Mouse (Mus musculus) forebrain, embryonic 10.5 days (tissue): ENCODE measurements around the gene Vash2. TPM values are rescaled to one million over a fixed set of nuclear protein-coding genes. Genes with fewer than 3 reads are reported as not detected.
"Not testable (repeated sequence)": the region's sequence is repeated elsewhere in the genome, so short reads cannot be mapped to it uniquely, and the experiment has no call there.

Experiments
- DNase-seq: peaks from one replicate; pipeline ENCODE4 v3.0.0-alpha.2; 2017; ENCODE audit warnings: low spot score; ENCODE audit errors: extremely low spot score
- H3K27ac ChIP-seq: fragments of 300-500 bp; sonication (generic); 2 replicates; pipeline ENCODE4 v1.5.1; 2016; ENCODE audit warnings: mild to moderate bottlenecking
- H3K27me3 ChIP-seq: fragments of 300-500 bp; sonication (generic); 2 replicates; pipeline ENCODE4 v1.6.1; 2016; ENCODE audit warnings: mild to moderate bottlenecking; ENCODE audit not compliant: poor library complexity, severe bottlenecking
- H3K36me3 ChIP-seq: fragments of 300-500 bp; sonication (generic); replicated peaks from 2 replicates; pipeline ENCODE4 v1.6.1; 2016; ENCODE audit warnings: mild to moderate bottlenecking, moderate library complexity
- H3K4me1 ChIP-seq: fragments of 300-500 bp; sonication (generic); 2 replicates; pipeline ENCODE4 v1.6.1; 2016
- H3K4me3 ChIP-seq: fragments of 300-500 bp; sonication (generic); 2 replicates; pipeline ENCODE4 v1.5.1; 2016; ENCODE audit warnings: mild to moderate bottlenecking, moderate library complexity
- H3K9me3 ChIP-seq: fragments of 300-500 bp; sonication (generic); 2 replicates; pipeline ENCODE4 v1.6.1; 2016; ENCODE audit warnings: mild to moderate bottlenecking, moderate library complexity
- WGBS: fragments of 180-500 bp; shearing (Covaris S2); methylation state at CpG from one replicate; pipeline ENCODE4 v1.1.7; 2016; 5-methylcytosine and 5-hydroxymethylcytosine counted together
- polyA plus RNA-seq: library from polyadenylated mRNA; unstranded; fragments of >200 nt; fragmentation: Nextera tagmentation; extraction: Ambion mirVana; gene quantifications from 2 replicates; pipeline ENCODE4 v1.2.1, GENCODE M21; 2016

The Vash2 gene
- 39.0 and 39.7 TPM in 2 replicates for polyA plus RNA-seq

GRCm38 (mm10) chr1:190979100-190979563, at the start of gene Vash2:
Vash2 (minus strand) TSS chr1:190979296.
- Histone ChIP-seq H3K27ac (peak within 1 kb of the TSS; percentile 93), H3K4me1 (peaks cover 38% of the 10 kb centered on the region), H3K4me3 (peak within 1 kb of the TSS; percentile 66), H3K36me3 (peaks cover 22% of the 10 kb centered on the region), H3K9me3 (no peaks in the 10 kb centered on the region), H3K27me3 (peaks cover 17% of the 10 kb centered on the region)
- peak; percentile 94 for DNase-seq
- WGBS = under 1% methylated on average over 38 of the region's 38 CpGs

- peaks cover 30% of the 10 kb centered on the region for H3K4me1 ChIP-seq
- under 1% methylated on average over 50 of the region's 50 CpGs for WGBS
- DNase-seq = peak; percentile 98
Measured at GRCm38 (mm10) chr1:191026021-191026713, 47.1 kb upstream of the Vash2 start, which contains the start of gene Flvcr1. Flvcr1 (minus strand) TSS chr1:191026158.

GRCm38 (mm10) chr1:191025016-191026012, 46.2 kb upstream of the Vash2 start:
- peak overlapping the region; percentile 94 for H3K27ac ChIP-seq
- peaks cover 30% of the 10 kb centered on the region for H3K4me1 ChIP-seq
- peak overlapping the region; percentile 89 for H3K4me3 ChIP-seq
- no peak for DNase-seq
- WGBS = 2% methylated on average over 67 of the region's 69 CpGs
- no peaks in the 10 kb centered on the region for H3K9me3 ChIP-seq
- H3K36me3 ChIP-seq = peaks cover 19% of the 10 kb centered on the region
- no peaks in the 10 kb centered on the region for H3K27me3 ChIP-seq

More at GRCm38 (mm10) chr1:191026021-191026713, 47.1 kb upstream of the Vash2 start, which contains the start of gene Flvcr1:
- Histone ChIP-seq H3K36me3 (peaks cover 11% of the 10 kb centered on the region), H3K27me3 (no peaks in the 10 kb centered on the region), H3K4me3 (peak within 1 kb of the TSS; percentile 89), H3K9me3 (no peaks in the 10 kb centered on the region), H3K27ac (peak within 1 kb of the TSS; percentile 94)

GRCm38 (mm10) chr1:191023806-191024205, 44.7 kb upstream of the Vash2 start:
- not testable (repeated sequence) for H3K27me3 ChIP-seq, H3K9me3 ChIP-seq, H3K4me3 ChIP-seq, DNase-seq, H3K27ac ChIP-seq
- 90% methylated on average over 6 of the region's 6 CpGs for WGBS
- H3K36me3 ChIP-seq = peaks cover 34% of the 10 kb centered on the region
- H3K4me1 ChIP-seq = peaks cover 30% of the 10 kb centered on the region

- no peaks in the 10 kb centered on the region for H3K27me3 ChIP-seq
Measured at GRCm38 (mm10) chr1:191023140-191023539, 44.0 kb upstream of the Vash2 start.

GRCm38 (mm10) chr1:191021016-191021415, 41.9 kb upstream of the Vash2 start:
- Histone ChIP-seq H3K27ac (no peak overlapping the region), H3K4me3 (no peak overlapping the region), H3K27me3 (no peaks in the 10 kb centered on the region), H3K36me3 (peaks cover 43% of the 10 kb centered on the region), H3K4me1 (peaks cover 20% of the 10 kb centered on the region), H3K9me3 (no peaks in the 10 kb centered on the region)
- no peak for DNase-seq
- 93% methylated on average over 7 of the region's 7 CpGs for WGBS

More at GRCm38 (mm10) chr1:191023140-191023539, 44.0 kb upstream of the Vash2 start:
- peaks cover 30% of the 10 kb centered on the region for H3K4me1 ChIP-seq
- no peak for DNase-seq
- 95% methylated on average over 2 of the region's 2 CpGs for WGBS
- no peak overlapping the region for H3K27ac ChIP-seq
- H3K4me3 ChIP-seq = no peak overlapping the region
- peaks cover 37% of the 10 kb centered on the region for H3K36me3 ChIP-seq
- no peaks in the 10 kb centered on the region for H3K9me3 ChIP-seq

GRCm38 (mm10) chr1:191020217-191020924, 41.3 kb upstream of the Vash2 start:
- Histone ChIP-seq H3K4me3 (no peak overlapping the region), H3K4me1 (peaks cover 13% of the 10 kb centered on the region), H3K27ac (no peak overlapping the region), H3K9me3 (no peaks in the 10 kb centered on the region), H3K27me3 (no peaks in the 10 kb centered on the region), H3K36me3 (peaks cover 43% of the 10 kb centered on the region)
- DNase-seq = no peak
- 88% methylated on average over 3 of the region's 3 CpGs for WGBS

GRCm38 (mm10) chr1:191019803-191020202, 40.7 kb upstream of the Vash2 start:
- peaks cover 8% of the 10 kb centered on the region for H3K4me1 ChIP-seq
- no peak overlapping the region for H3K4me3 ChIP-seq
- no peak overlapping the region for H3K27ac ChIP-seq
- DNase-seq = no peak
- no peaks in the 10 kb centered on the region for H3K27me3 ChIP-seq
- 93% methylated on average over 5 of the region's 5 CpGs for WGBS
- peaks cover 48% of the 10 kb centered on the region for H3K36me3 ChIP-seq
- H3K9me3 ChIP-seq = no peaks in the 10 kb centered on the region

- Histone ChIP-seq H3K27ac (no peak overlapping the region), H3K36me3 (peaks cover 70% of the 10 kb centered on the region), H3K27me3 (no peaks in the 10 kb centered on the region), H3K4me1 (no peaks in the 10 kb centered on the region), H3K9me3 (no peaks in the 10 kb centered on the region), H3K4me3 (no peak overlapping the region)
- 95% methylated on average over 3 of the region's 3 CpGs for WGBS
- DNase-seq = no peak
Measured at GRCm38 (mm10) chr1:191014271-191014670, 35.2 kb upstream of the Vash2 start.

- no peak overlapping the region for H3K27ac ChIP-seq
- peaks cover 84% of the 10 kb centered on the region for H3K36me3 ChIP-seq
- DNase-seq = no peak
- WGBS = 96% methylated on average over 5 of the region's 5 CpGs
- no peaks in the 10 kb centered on the region for H3K27me3 ChIP-seq
- H3K9me3 ChIP-seq = peaks cover 3% of the 10 kb centered on the region; the same call in 1 of the 2 replicates
- no peak overlapping the region for H3K4me3 ChIP-seq
- no peaks in the 10 kb centered on the region for H3K4me1 ChIP-seq
Measured at GRCm38 (mm10) chr1:191008707-191009106, 29.6 kb upstream of the Vash2 start.

- H3K4me1 ChIP-seq = no peaks in the 10 kb centered on the region
- no peaks in the 10 kb centered on the region for H3K27me3 ChIP-seq
- H3K9me3 ChIP-seq = peaks cover 7% of the 10 kb centered on the region; the same call in 1 of the 2 replicates
- peaks cover 23% of the 10 kb centered on the region for H3K36me3 ChIP-seq
- H3K27ac ChIP-seq = no peak overlapping the region
- H3K4me3 ChIP-seq = no peak overlapping the region
- DNase-seq = no peak
- WGBS = 63% methylated on average over 6 of the region's 6 CpGs
Measured at GRCm38 (mm10) chr1:191002201-191002600, 23.1 kb upstream of the Vash2 start.

GRCm38 (mm10) chr1:191000686-191001085, 21.6 kb upstream of the Vash2 start:
- Histone ChIP-seq H3K36me3 (peaks cover 15% of the 10 kb centered on the region), H3K4me1 (no peaks in the 10 kb centered on the region), H3K27ac (no peak overlapping the region), H3K27me3 (no peaks in the 10 kb centered on the region), H3K9me3 (peaks cover 7% of the 10 kb centered on the region; the same call in 1 of the 2 replicates), H3K4me3 (no peak overlapping the region)
- 85% methylated on average over 3 of the region's 3 CpGs for WGBS
- no peak for DNase-seq
